Mouse (Mus musculus) NIH3T3 (cell line): ENCODE measurements at regions not wholly inside any gene's neighbourhood (a gene's known extent, or its start where the extent isn't known, plus 50 kb on each side); places are given as distances from the start of the nearest gene placed in this dataset.

Experiments used
- DNase-seq: peaks from one replicate; pipeline ENCODE4 v3.0.0-alpha.2; 2012; ENCODE audit warnings: low read depth

DNA sequence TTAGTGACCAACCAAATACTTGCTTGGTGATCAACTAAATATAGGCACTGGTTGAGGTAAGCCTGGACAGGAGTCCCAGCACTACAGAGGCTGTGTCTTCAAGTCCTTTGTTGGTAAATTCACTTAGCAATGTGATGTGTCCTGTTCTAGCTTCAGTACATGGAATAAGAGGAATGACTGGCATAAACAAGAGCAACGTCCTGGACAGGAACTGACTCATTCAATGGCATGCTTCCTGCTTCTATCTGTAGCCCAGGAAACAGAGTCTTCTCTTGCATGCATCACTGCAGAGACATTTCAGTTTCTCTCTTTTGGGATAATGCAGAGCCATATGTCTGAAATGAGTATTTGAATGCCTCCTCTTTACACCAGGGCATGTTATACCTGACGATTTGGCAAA, 151.4 kb upstream of the Gm15294 start:
- DNase-seq, result peak; percentile 19

DNA sequence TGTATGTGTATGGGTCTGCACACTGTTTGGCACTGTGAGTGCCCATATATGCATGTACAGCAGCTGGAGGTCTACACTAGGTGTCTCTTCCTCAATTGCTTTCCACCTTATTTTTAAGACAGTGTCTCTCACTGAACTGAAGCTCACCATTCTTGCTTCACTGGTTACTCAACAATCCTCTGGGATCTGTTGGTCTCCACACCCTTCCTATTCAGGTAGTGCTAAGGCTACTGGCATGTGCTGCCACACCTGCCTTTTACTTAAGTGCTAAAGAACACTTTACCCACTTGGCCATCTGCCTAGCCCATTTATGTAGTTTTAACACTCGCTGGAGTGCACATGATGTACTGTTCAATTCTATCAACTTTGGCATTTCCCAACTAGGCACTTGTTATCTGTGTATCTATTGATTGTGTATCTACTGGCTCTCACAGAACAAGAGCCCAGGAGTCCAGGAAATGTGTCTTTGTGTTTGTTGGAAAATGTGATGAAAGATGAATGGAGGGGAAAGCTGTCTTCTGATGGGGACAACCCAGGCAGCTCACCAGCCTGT, 123.3 kb upstream of the Gm15294 start:
- DNase-seq, result no peak
